Mouse (Mus musculus): ENCODE results near the gene Saysd1. TPM values are rescaled to one million over a fixed set of nuclear protein-coding genes. Genes with fewer than 3 reads are reported as not detected.

Saysd1 gene
- total and polyA plus RNA-seq, 3 experiments: 2.8 to 7.9 (median 2.8) TPM

GRCm38 (mm10) chr14:20127406-20128087, 10.8 kb downstream of the Saysd1 start:
- Histone ChIP-seq H3K36me3 (replicated peaks) (no peaks in the 10 kb centered on the region), H3K4me3 (ENCODE audit: low read depth, low read length) (no peak overlapping the region), H3K4me1 (ENCODE audit: insufficient read depth, low read depth, low read length) (no peaks in the 10 kb centered on the region; the same call in 1 of the 2 replicates), H3K9me3 (replicated peaks) (no peaks in the 10 kb centered on the region), H3K27me3 (ENCODE audit: insufficient read depth, low read length) (peaks cover 14% of the 10 kb centered on the region)
- DNase-seq (ENCODE audit: low spot score) (no peak), ATAC-seq (ENCODE audit: extremely low read depth, insufficient number of reproducible peaks, low FRiP score, poor library complexity, severe bottlenecking) (no peak)
- TF ChIP-seq GATA1 (IDR thresholded peaks at IDR 0.05; ENCODE audit: borderline replicate concordance, low read length) (no peak), GATA2 (IDR thresholded peaks at IDR 0.05; ENCODE audit: borderline replicate concordance, low read depth, low read length) (no peak), TAL1 (conservative IDR thresholded peaks at IDR 0.05; ENCODE audit: low read depth, low read length) (no peak), CTCF (IDR thresholded peaks at IDR 0.05; ENCODE audit: low read depth, low read length) (no peak), POLR2AphosphoS5 (IDR thresholded peaks at IDR 0.05; ENCODE audit: insufficient replicate concordance, low read depth, low read length) (no peak)

- Histone ChIP-seq H3K9me3 (replicated peaks) (no peaks in the 10 kb centered on the region), H3K4me1 (ENCODE audit: insufficient read depth, low read depth, low read length) (peaks cover 21% of the 10 kb centered on the region), H3K36me3 (replicated peaks) (no peaks in the 10 kb centered on the region), H3K4me3 (ENCODE audit: low read depth, low read length) (peak overlapping the region; percentile 0; the same call in 1 of the 2 replicates), H3K27me3 (ENCODE audit: insufficient read depth, low read length) (peaks cover 14% of the 10 kb centered on the region; the same call in 1 of the 2 replicates)
- TF ChIP-seq GATA1 (IDR thresholded peaks at IDR 0.05; ENCODE audit: borderline replicate concordance, low read length): no peak
- no peak for TF ChIP-seq TAL1 (conservative IDR thresholded peaks at IDR 0.05; ENCODE audit: low read depth, low read length)
- no peak for TF ChIP-seq POLR2AphosphoS5 (IDR thresholded peaks at IDR 0.05; ENCODE audit: insufficient replicate concordance, low read depth, low read length)
- no peak for TF ChIP-seq CTCF (IDR thresholded peaks at IDR 0.05; ENCODE audit: low read depth, low read length)
- TF ChIP-seq GATA2 (IDR thresholded peaks at IDR 0.05; ENCODE audit: borderline replicate concordance, low read depth, low read length): no peak
- peak; percentile 47 for DNase-seq (ENCODE audit: low spot score)
- ATAC-seq (ENCODE audit: extremely low read depth, insufficient number of reproducible peaks, low FRiP score, poor library complexity, severe bottlenecking): no peak
These were observed 17.5 kb downstream of the Saysd1 start for GRCm38 (mm10) chr14:20120868-20121267.

- no peak for ATAC-seq (ENCODE audit: extremely low read depth, insufficient number of reproducible peaks, low FRiP score, poor library complexity, severe bottlenecking)
- Histone ChIP-seq H3K4me3 (ENCODE audit: low read depth, low read length) (no peak overlapping the region), H3K27me3 (ENCODE audit: insufficient read depth, low read length) (peaks cover 22% of the 10 kb centered on the region), H3K4me1 (ENCODE audit: insufficient read depth, low read depth, low read length) (peaks cover 21% of the 10 kb centered on the region), H3K9me3 (replicated peaks) (no peaks in the 10 kb centered on the region), H3K36me3 (replicated peaks) (no peaks in the 10 kb centered on the region)
- TF ChIP-seq TAL1 (conservative IDR thresholded peaks at IDR 0.05; ENCODE audit: low read depth, low read length) (no peak), CTCF (IDR thresholded peaks at IDR 0.05; ENCODE audit: low read depth, low read length) (no peak), GATA1 (IDR thresholded peaks at IDR 0.05; ENCODE audit: borderline replicate concordance, low read length) (no peak), POLR2AphosphoS5 (IDR thresholded peaks at IDR 0.05; ENCODE audit: insufficient replicate concordance, low read depth, low read length) (no peak), GATA2 (IDR thresholded peaks at IDR 0.05; ENCODE audit: borderline replicate concordance, low read depth, low read length) (no peak)
- DNase-seq (ENCODE audit: low spot score): no peak
These were observed 18.3 kb downstream of the Saysd1 start for GRCm38 (mm10) chr14:20120012-20120411.

- DNase-seq (ENCODE audit: low spot score) (no peak), ATAC-seq (ENCODE audit: extremely low read depth, insufficient number of reproducible peaks, low FRiP score, poor library complexity, severe bottlenecking) (no peak)
- Histone ChIP-seq H3K4me1 (ENCODE audit: insufficient read depth, low read depth, low read length) (peaks cover 24% of the 10 kb centered on the region), H3K9me3 (replicated peaks) (no peaks in the 10 kb centered on the region), H3K27me3 (ENCODE audit: insufficient read depth, low read length) (peaks cover 26% of the 10 kb centered on the region), H3K36me3 (replicated peaks) (no peaks in the 10 kb centered on the region), H3K4me3 (ENCODE audit: low read depth, low read length) (no peak overlapping the region)
- TF ChIP-seq CTCF (IDR thresholded peaks at IDR 0.05; ENCODE audit: low read depth, low read length) (no peak), POLR2AphosphoS5 (IDR thresholded peaks at IDR 0.05; ENCODE audit: insufficient replicate concordance, low read depth, low read length) (no peak), GATA1 (IDR thresholded peaks at IDR 0.05; ENCODE audit: borderline replicate concordance, low read length) (no peak), TAL1 (conservative IDR thresholded peaks at IDR 0.05; ENCODE audit: low read depth, low read length) (no peak), GATA2 (IDR thresholded peaks at IDR 0.05; ENCODE audit: borderline replicate concordance, low read depth, low read length) (no peak)
These were observed 22.2 kb downstream of the Saysd1 start for GRCm38 (mm10) chr14:20116149-20116605.

GRCm38 (mm10) chr14:20114951-20115350, 23.4 kb downstream of the Saysd1 start:
- H3K27me3 ChIP-seq (ENCODE audit: insufficient read depth, low read length): peaks cover 26% of the 10 kb centered on the region
- peaks cover 12% of the 10 kb centered on the region for H3K4me1 ChIP-seq (ENCODE audit: insufficient read depth, low read depth, low read length)
- no peaks in the 10 kb centered on the region for H3K9me3 ChIP-seq (replicated peaks)
- DNase-seq (ENCODE audit: low spot score): no peak
- no peaks in the 10 kb centered on the region for H3K36me3 ChIP-seq (replicated peaks)
- no peak overlapping the region for H3K4me3 ChIP-seq (ENCODE audit: low read depth, low read length)
- ATAC-seq (ENCODE audit: extremely low read depth, insufficient number of reproducible peaks, low FRiP score, poor library complexity, severe bottlenecking): no peak
- TF ChIP-seq CTCF (IDR thresholded peaks at IDR 0.05; ENCODE audit: low read depth, low read length): no peak
- no peak for TF ChIP-seq TAL1 (conservative IDR thresholded peaks at IDR 0.05; ENCODE audit: low read depth, low read length)
- TF ChIP-seq GATA2 (IDR thresholded peaks at IDR 0.05; ENCODE audit: borderline replicate concordance, low read depth, low read length): no peak
- TF ChIP-seq GATA1 (IDR thresholded peaks at IDR 0.05; ENCODE audit: borderline replicate concordance, low read length): no peak
- TF ChIP-seq POLR2AphosphoS5 (IDR thresholded peaks at IDR 0.05; ENCODE audit: insufficient replicate concordance, low read depth, low read length): no peak

GRCm38 (mm10) chr14:20113964-20114363, 24.4 kb downstream of the Saysd1 start:
- DNase-seq (ENCODE audit: low spot score): peak; percentile 36
- H3K36me3 ChIP-seq (replicated peaks): no peaks in the 10 kb centered on the region
- H3K27me3 ChIP-seq (ENCODE audit: insufficient read depth, low read length): peaks cover 26% of the 10 kb centered on the region
- ATAC-seq (ENCODE audit: extremely low read depth, insufficient number of reproducible peaks, low FRiP score, poor library complexity, severe bottlenecking): no peak
- no peak overlapping the region for H3K4me3 ChIP-seq (ENCODE audit: low read depth, low read length)
- H3K9me3 ChIP-seq (replicated peaks): no peaks in the 10 kb centered on the region
- H3K4me1 ChIP-seq (ENCODE audit: insufficient read depth, low read depth, low read length): peaks cover 10% of the 10 kb centered on the region
- TF ChIP-seq CTCF (IDR thresholded peaks at IDR 0.05; ENCODE audit: low read depth, low read length) (peak; percentile 74), GATA2 (IDR thresholded peaks at IDR 0.05; ENCODE audit: borderline replicate concordance, low read depth, low read length) (no peak)

All from G1E (cell line).